In genomic region chr11:44775549-44775948, GRCm38 (mm10) we compare ENCODE assay signal across 24 mouse cellular contexts.
DNase-seq lines count a peak whose midpoint lies in the region; ATAC-seq and TF ChIP-seq lines count a peak whose summit lies in the region.
"Had no signal": no experiment of that assay in that cellular context is flagged by ENCODE, and none has a peak within 500 bp of the region (broad histone marks: within the 10 kb centered on the region; RNA-seq: fewer than 3 reads in every experiment).

No protein-coding gene starts in this region.

- no peak for TF ChIP-seq POLR2A in CH12.LX (IDR thresholded peaks at IDR 0.05; ENCODE audit: low read depth, low read length)

- dilution Hi-C loops in CH12.LX (cut with MboI; ENCODE audit: extremely low pct_ligation_motif_present, extremely low pct_unique_long_range_greater_than_20kb, low sequenced_read_pairs): no loop called here

- TF ChIP-seq EP300 in CH12.LX (IDR thresholded peaks at IDR 0.05; ENCODE audit: low read length): no peak

- H3K27me3 ChIP-seq in megakaryocyte, embryonic 14.5 days (replicated peaks): peaks cover 14% of the 10 kb centered on the region
- no peaks in the 10 kb centered on the region for H3K27me3 ChIP-seq in CH12.LX (replicated peaks)
- H3K27me3 ChIP-seq in splenic B cell, adult 2 months (ENCODE audit: control insufficient read depth, insufficient read depth, low read length, poor library complexity, severe bottlenecking): no peaks in the 10 kb centered on the region
- no peaks in the 10 kb centered on the region for H3K27me3 ChIP-seq in hindbrain, embryonic 14.5 days (ENCODE audit: control insufficient read depth, insufficient read depth, low read length)
- H3K27me3 ChIP-seq: embryonic facial prominence, embryonic 12.5 days; embryonic facial prominence, embryonic 15.5 days had no signal

- TF ChIP-seq CTCF in CH12.LX (conservative IDR thresholded peaks at IDR 0.05 in 1 of 2, IDR thresholded peaks at IDR 0.05 in 1 of 2; ENCODE audit: low read depth in 2 of 2, low read length in 2 of 2): no peak

- TF ChIP-seq RAD21 in CH12.LX (IDR thresholded peaks at IDR 0.05; ENCODE audit: low read depth, low read length): no peak

- H3K4me3 ChIP-seq in megakaryocyte, embryonic 14.5 days (replicated peaks): peak overlapping the region; percentile 12
- H3K4me3 ChIP-seq in CH12.LX (replicated peaks in 1 of 3; ENCODE audit: low read depth in 2 of 3, low read length in 2 of 3, poor library complexity in 1 of 3): no peak overlapping the region
- H3K4me3 ChIP-seq in hindbrain, embryonic 14.5 days (replicated peaks; ENCODE audit: low read length): no peak overlapping the region
- H3K4me3 ChIP-seq: embryonic facial prominence, embryonic 12.5 days; embryonic facial prominence, embryonic 15.5 days; erythroblast, embryonic 14.5 days; forebrain, embryonic 10.5 days; forebrain, embryonic 12.5 days had no signal

- in situ Hi-C loops in CH12.LX (cut with MboI; ENCODE audit: low pct_ligation_motif_present, low pct_unique_long_range_greater_than_20kb, low sequenced_read_pairs): loop anchor here (5.0 to 25.0 kb wide), 2 partner anchors 158 to 762 kb away; partner anchors contain the start of gene Ebf1

- no peak for ATAC-seq in megakaryocyte, adult 5-6 weeks (ENCODE audit: poor library complexity, severe bottlenecking)
- ATAC-seq in hindbrain, embryonic 14.5 days (ENCODE audit: low FRiP score): no peak
- ATAC-seq: CD4-positive, CD25-positive, alpha-beta regulatory T cell, adult 4 months; forebrain, embryonic 14.5 days; forebrain, embryonic 16.5 days had no signal

- H3K4me1 ChIP-seq in megakaryocyte, embryonic 14.5 days: peaks cover 20% of the 10 kb centered on the region
- H3K4me1 ChIP-seq in CH12.LX (ENCODE audit: control insufficient read depth in 1 of 2, insufficient read depth in 2 of 2): peaks cover 35 to 98% of the 10 kb centered on the region in 2 experiments
- peaks cover 12% of the 10 kb centered on the region for H3K4me1 ChIP-seq in hindbrain, embryonic 14.5 days (replicated peaks; ENCODE audit: control insufficient read depth, insufficient read depth, low read length)

- no peak for DNase-seq in CH12.LX (ENCODE audit: extremely low read depth)
- DNase-seq in splenic B cell, adult 2 months (ENCODE audit: low read depth, low spot score): peak; percentile 60
- no peak for DNase-seq in gastrocnemius, adult 18-20 months (ENCODE audit: low spot score)
- no peak for DNase-seq in hindbrain, embryonic 14.5 days (ENCODE audit: low spot score)
- DNase-seq: adrenal gland, adult 2 months; adrenal gland, postnatal 10 days; adrenal gland, postnatal 25 days; cerebellum, adult 11 months; cerebellum, adult 18-20 months; cerebellum, adult 8-10 months; cerebellum, adult 9-11 months; cerebellum, postnatal 14 days; cerebellum, postnatal 36 days; embryo, embryonic 11 days had no signal

- no peak overlapping the region for H3K4me2 ChIP-seq in CH12.LX (ENCODE audit: insufficient read depth, low read depth, poor library complexity, severe bottlenecking)
- H3K4me2 ChIP-seq in hindbrain, embryonic 14.5 days (replicated peaks): no peak overlapping the region
- H3K4me2 ChIP-seq: embryonic facial prominence, embryonic 12.5 days; embryonic facial prominence, embryonic 15.5 days; forebrain, embryonic 12.5 days had no signal

- H3K9ac ChIP-seq in CH12.LX (ENCODE audit: insufficient read depth, low read depth): no peak overlapping the region
- H3K9ac ChIP-seq in hindbrain, embryonic 14.5 days: no peak overlapping the region
- H3K9ac ChIP-seq: embryonic facial prominence, embryonic 12.5 days; embryonic facial prominence, embryonic 15.5 days; forebrain, embryonic 12.5 days had no signal

- H3K27ac ChIP-seq in CH12.LX (ENCODE audit: insufficient read depth, low read depth): no peak overlapping the region
- H3K27ac ChIP-seq in hindbrain, embryonic 14.5 days: no peak overlapping the region
- H3K27ac ChIP-seq: embryonic facial prominence, embryonic 12.5 days; embryonic facial prominence, embryonic 15.5 days; forebrain, embryonic 10.5 days; forebrain, embryonic 12.5 days had no signal

- 90% methylated on average over 2 of the region's 2 CpGs for WGBS in hindbrain, embryonic 14.5 days

- peaks cover 4% of the 10 kb centered on the region; the same call in 1 of the 2 replicates for H3K79me2 ChIP-seq in CH12.LX (replicated peaks; ENCODE audit: control insufficient read depth, extremely low read depth, insufficient read depth, poor library complexity, severe bottlenecking)

- H3K9me3 ChIP-seq in megakaryocyte, embryonic 14.5 days: peaks cover 6% of the 10 kb centered on the region
- H3K9me3 ChIP-seq in CH12.LX (replicated peaks; ENCODE audit: low read length): peaks cover 2% of the 10 kb centered on the region
- H3K9me3 ChIP-seq in hindbrain, embryonic 14.5 days (ENCODE audit: control insufficient read depth, low read length): no peaks in the 10 kb centered on the region
- H3K9me3 ChIP-seq: embryonic facial prominence, embryonic 12.5 days; embryonic facial prominence, embryonic 15.5 days; forebrain, embryonic 10.5 days; forebrain, embryonic 12.5 days had no signal

- no peaks in the 10 kb centered on the region for H3K36me3 ChIP-seq in megakaryocyte, embryonic 14.5 days (replicated peaks; ENCODE audit: low read length)
- H3K36me3 ChIP-seq in CH12.LX (replicated peaks in 1 of 2; ENCODE audit: control insufficient read depth in 1 of 2, insufficient read depth in 1 of 2, low read length in 1 of 2): peaks cover 9 to 67% of the 10 kb centered on the region in 2 experiments
- H3K36me3 ChIP-seq in splenic B cell, adult 2 months (ENCODE audit: control insufficient read depth, insufficient read depth, low read length, poor library complexity, severe bottlenecking): peaks cover 3% of the 10 kb centered on the region
- H3K36me3 ChIP-seq in hindbrain, embryonic 14.5 days (replicated peaks; ENCODE audit: control insufficient read depth, insufficient read depth): no peaks in the 10 kb centered on the region
- H3K36me3 ChIP-seq: embryonic facial prominence, embryonic 12.5 days; embryonic facial prominence, embryonic 15.5 days; forebrain, embryonic 10.5 days; forebrain, embryonic 12.5 days had no signal

TF ChIP-seq in CH12.LX, 34 proteins besides CTCF, POLR2A, EP300 and RAD21:
- peak; percentile 37; the same call in 1 of the 2 replicates for TF ChIP-seq MEF2A (IDR thresholded peaks at IDR 0.05; ENCODE audit: borderline replicate concordance, low read depth, low read length)
- no peak for TF ChIP-seq NRF1 (IDR thresholded peaks at IDR 0.05; ENCODE audit: low read depth, low read length)
- 0 out of 2 replicates have a peak, but pooled peaks have one; percentile 11 for TF ChIP-seq MXI1 (IDR thresholded peaks at IDR 0.05; ENCODE audit: low read depth, low read length)
- peak; percentile 48 for TF ChIP-seq MAX (IDR thresholded peaks at IDR 0.05; ENCODE audit: low read length)
- peak; percentile 37; the same call in 1 of the 2 replicates for TF ChIP-seq MYC (IDR thresholded peaks at IDR 0.05; ENCODE audit: low read depth, low read length)
TF ChIP-seq in CH12.LX: peak in this region for 4.
